Mouse (Mus musculus): ENCODE data around the gene Cdk16.
"Not testable (repeated sequence)": the region's sequence is repeated elsewhere in the genome, so short reads cannot be mapped to it uniquely, and the experiment has no call there.

Cdk16 gene

GRCm38 (mm10) chrX:20687519-20688067 lies at the start of gene Cdk16:
Cdk16 (plus strand) TSS chrX:20687954.
- DNase-seq (ENCODE audit: low read depth, low spot score): peak; percentile 89

- no peak for DNase-seq (ENCODE audit: low read depth, low spot score)
Observed at GRCm38 (mm10) chrX:20638141-20638540, 49.6 kb upstream of the Cdk16 start.

- no peak for DNase-seq (ENCODE audit: low read depth, low spot score)
Observed at GRCm38 (mm10) chrX:20644780-20645179, 43.0 kb upstream of the Cdk16 start.

GRCm38 (mm10) chrX:20657593-20657992 lies 30.2 kb upstream of the Cdk16 start:
- DNase-seq (ENCODE audit: low read depth, low spot score): no peak

- peak; percentile 87 for DNase-seq (ENCODE audit: low read depth, low spot score)
Observed at GRCm38 (mm10) chrX:20658026-20658652, 29.6 kb upstream of the Cdk16 start, which contains the start of gene Uba1. Uba1 (plus strand) TSS chrX:20658326.

- DNase-seq (ENCODE audit: low read depth, low spot score): no peak
Observed at GRCm38 (mm10) chrX:20658891-20659406, 28.8 kb upstream of the Cdk16 start.

- DNase-seq (ENCODE audit: low read depth, low spot score): no peak
Observed at GRCm38 (mm10) chrX:20662317-20662715, 25.4 kb upstream of the Cdk16 start.

GRCm38 (mm10) chrX:20662716-20663443 lies 24.9 kb upstream of the Cdk16 start:
- DNase-seq (ENCODE audit: low read depth, low spot score): peak; percentile 82

- no peak for DNase-seq (ENCODE audit: low read depth, low spot score)
Observed at GRCm38 (mm10) chrX:20663444-20663790, 24.3 kb upstream of the Cdk16 start.

GRCm38 (mm10) chrX:20688068-20688547 lies 354 bp downstream of the Cdk16 start:
- DNase-seq (ENCODE audit: low read depth, low spot score): peak; percentile 88

GRCm38 (mm10) chrX:20688615-20689014 lies 861 bp downstream of the Cdk16 start:
- peak; percentile 47 for DNase-seq (ENCODE audit: low read depth, low spot score)

- no peak for DNase-seq (ENCODE audit: low read depth, low spot score)
Observed at GRCm38 (mm10) chrX:20691566-20691965, 3.8 kb downstream of the Cdk16 start.

GRCm38 (mm10) chrX:20692616-20693015 lies 4.9 kb downstream of the Cdk16 start:
- DNase-seq (ENCODE audit: low read depth, low spot score): no peak

- DNase-seq (ENCODE audit: low read depth, low spot score): no peak
Observed at GRCm38 (mm10) chrX:20695842-20696241, 8.1 kb downstream of the Cdk16 start.

- DNase-seq (ENCODE audit: low read depth, low spot score): peak; percentile 62
Observed at GRCm38 (mm10) chrX:20703741-20704290, 16.1 kb downstream of the Cdk16 start, which contains the start of gene Usp11. Usp11 (plus strand) TSS chrX:20703906.

- peak; percentile 85 for DNase-seq (ENCODE audit: low read depth, low spot score)
Observed at GRCm38 (mm10) chrX:20704295-20705082, 16.7 kb downstream of the Cdk16 start.

- no peak for DNase-seq (ENCODE audit: low read depth, low spot score)
Observed at GRCm38 (mm10) chrX:20705083-20705402, 17.3 kb downstream of the Cdk16 start.

GRCm38 (mm10) chrX:20728681-20729080 lies 40.9 kb downstream of the Cdk16 start:
- no peak for DNase-seq (ENCODE audit: low read depth, low spot score)

- DNase-seq (ENCODE audit: low read depth, low spot score): not testable (repeated sequence)
Observed at GRCm38 (mm10) chrX:20730048-20730447, 42.3 kb downstream of the Cdk16 start.

- DNase-seq (ENCODE audit: low read depth, low spot score): no peak
Observed at GRCm38 (mm10) chrX:20736479-20736878, 48.7 kb downstream of the Cdk16 start.

- no peak for DNase-seq (ENCODE audit: low read depth, low spot score)
Observed at GRCm38 (mm10) chrX:20748829-20749228, 61.1 kb downstream of the Cdk16 start.

All from forelimb bud, embryonic 11.5 days (tissue).